Mouse (Mus musculus): ENCODE measurements around the gene Rftn1. TPM values are rescaled to one million over a fixed set of nuclear protein-coding genes. Genes with fewer than 3 reads are reported as not detected.

Gene Rftn1
- polyA plus RNA-seq, 1 experiment from 2014 or later = 15.5 TPM

DNA sequence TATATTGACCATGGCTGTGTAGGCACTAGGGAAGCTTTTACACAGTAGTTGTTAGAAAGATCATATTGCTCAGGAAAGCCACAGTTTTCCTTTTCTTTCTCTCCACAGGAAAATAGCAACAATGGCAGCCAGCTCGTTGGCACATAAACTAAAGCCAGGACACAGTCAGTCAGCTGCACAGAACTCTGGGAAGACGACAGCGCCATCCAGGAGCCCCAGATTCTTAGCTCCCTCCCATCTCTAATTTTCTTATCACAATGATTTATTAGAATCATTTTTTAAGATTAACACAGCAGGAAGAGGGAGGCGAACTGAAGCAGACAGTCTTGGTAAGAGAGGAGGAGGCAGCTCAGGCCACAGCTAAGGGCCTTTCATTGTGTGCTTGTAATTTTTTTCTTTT is 58.8 kb downstream of the Rftn1 start:
- DNase-seq (ENCODE audit: low spot score) (no peak), ATAC-seq (ENCODE audit: low read depth) (no peak)
- Histone ChIP-seq H3K36me3 (ENCODE audit: control insufficient read depth, insufficient read depth, low read length) (no peaks in the 10 kb centered on the region), H3K27ac (replicated peaks; ENCODE audit: low read depth, low read length) (no peak overlapping the region), H3K27me3 (replicated peaks; ENCODE audit: control insufficient read depth, insufficient read depth, low read length) (no peaks in the 10 kb centered on the region), H3K4me1 (ENCODE audit: control insufficient read depth, insufficient read depth, low read length) (0 out of 2 replicates have a peak, but pooled peaks cover 3% of the 10 kb centered on the region), H3K9me3 (ENCODE audit: control insufficient read depth, low read length) (no peaks in the 10 kb centered on the region), H3K4me3 (ENCODE audit: low read depth, low read length) (no peak overlapping the region), H3K4me2 (ENCODE audit: low read depth, low read length) (no peak overlapping the region), H3K9ac (ENCODE audit: low read depth, low read length) (no peak overlapping the region)
- WGBS = 79% methylated on average over 4 of the region's 4 CpGs

DNA sequence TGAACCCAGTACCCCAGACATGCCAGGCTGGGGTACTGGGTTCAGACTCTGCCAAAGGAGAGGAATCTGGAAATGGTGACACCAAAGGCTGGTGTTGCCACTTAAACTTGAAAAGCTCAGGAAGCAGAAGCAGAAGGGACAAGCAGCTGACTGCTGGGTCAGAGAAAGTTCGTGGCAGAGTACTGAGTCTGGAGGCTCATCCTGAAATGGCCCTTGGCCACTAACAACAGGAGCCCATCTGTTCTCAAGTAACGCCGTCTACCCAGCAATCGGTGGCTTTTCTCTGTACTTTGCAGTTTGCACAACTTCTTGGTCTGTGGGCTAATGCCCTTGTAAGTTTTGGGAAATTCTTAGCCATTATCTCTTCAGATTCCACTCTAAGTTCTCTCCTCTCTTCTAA is 60.1 kb downstream of the Rftn1 start:
- ATAC-seq (ENCODE audit: low read depth) = no peak
- Histone ChIP-seq H3K9ac (ENCODE audit: low read depth, low read length) (no peak overlapping the region), H3K9me3 (ENCODE audit: control insufficient read depth, low read length) (no peaks in the 10 kb centered on the region), H3K4me3 (ENCODE audit: low read depth, low read length) (no peak overlapping the region), H3K27ac (replicated peaks; ENCODE audit: low read depth, low read length) (no peak overlapping the region), H3K4me1 (ENCODE audit: control insufficient read depth, insufficient read depth, low read length) (peaks cover 5% of the 10 kb centered on the region; the same call in 1 of the 2 replicates), H3K27me3 (replicated peaks; ENCODE audit: control insufficient read depth, insufficient read depth, low read length) (no peaks in the 10 kb centered on the region), H3K4me2 (ENCODE audit: low read depth, low read length) (no peak overlapping the region), H3K36me3 (ENCODE audit: control insufficient read depth, insufficient read depth, low read length) (no peaks in the 10 kb centered on the region)
- DNase-seq (ENCODE audit: low spot score) = no peak
- 53% methylated on average over 4 of the region's 4 CpGs for WGBS

DNA sequence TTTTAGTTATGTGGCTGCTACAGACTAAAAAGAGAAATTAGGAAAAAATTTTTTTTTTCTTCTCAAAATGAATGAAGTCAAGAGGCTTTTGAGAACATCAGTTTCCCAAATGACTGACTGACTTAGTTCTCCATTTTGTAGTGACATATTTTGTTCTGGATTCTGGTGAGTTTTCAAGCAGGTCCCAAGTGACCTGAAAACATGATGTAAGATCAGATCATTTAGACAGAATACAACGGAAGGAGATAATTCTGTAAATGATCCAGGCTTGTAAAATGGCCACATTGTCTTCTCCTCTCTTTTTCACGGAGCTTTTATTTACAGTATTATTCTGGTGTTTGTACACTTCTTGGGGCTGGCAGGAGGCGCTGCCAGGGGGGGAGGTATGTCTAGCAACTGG is 62.1 kb downstream of the Rftn1 start:
- Histone ChIP-seq H3K4me2 (ENCODE audit: low read depth, low read length) (no peak overlapping the region), H3K4me3 (ENCODE audit: low read depth, low read length) (no peak overlapping the region), H3K27me3 (replicated peaks; ENCODE audit: control insufficient read depth, insufficient read depth, low read length) (no peaks in the 10 kb centered on the region), H3K4me1 (ENCODE audit: control insufficient read depth, insufficient read depth, low read length) (peaks cover 17% of the 10 kb centered on the region), H3K27ac (replicated peaks; ENCODE audit: low read depth, low read length) (no peak overlapping the region), H3K9me3 (ENCODE audit: control insufficient read depth, low read length) (no peaks in the 10 kb centered on the region), H3K36me3 (ENCODE audit: control insufficient read depth, insufficient read depth, low read length) (no peaks in the 10 kb centered on the region), H3K9ac (ENCODE audit: low read depth, low read length) (no peak overlapping the region)
- WGBS = 42% methylated on average over 3 of the region's 3 CpGs
- ATAC-seq (ENCODE audit: low read depth) = no peak
- DNase-seq (ENCODE audit: low spot score) = no peak

DNA sequence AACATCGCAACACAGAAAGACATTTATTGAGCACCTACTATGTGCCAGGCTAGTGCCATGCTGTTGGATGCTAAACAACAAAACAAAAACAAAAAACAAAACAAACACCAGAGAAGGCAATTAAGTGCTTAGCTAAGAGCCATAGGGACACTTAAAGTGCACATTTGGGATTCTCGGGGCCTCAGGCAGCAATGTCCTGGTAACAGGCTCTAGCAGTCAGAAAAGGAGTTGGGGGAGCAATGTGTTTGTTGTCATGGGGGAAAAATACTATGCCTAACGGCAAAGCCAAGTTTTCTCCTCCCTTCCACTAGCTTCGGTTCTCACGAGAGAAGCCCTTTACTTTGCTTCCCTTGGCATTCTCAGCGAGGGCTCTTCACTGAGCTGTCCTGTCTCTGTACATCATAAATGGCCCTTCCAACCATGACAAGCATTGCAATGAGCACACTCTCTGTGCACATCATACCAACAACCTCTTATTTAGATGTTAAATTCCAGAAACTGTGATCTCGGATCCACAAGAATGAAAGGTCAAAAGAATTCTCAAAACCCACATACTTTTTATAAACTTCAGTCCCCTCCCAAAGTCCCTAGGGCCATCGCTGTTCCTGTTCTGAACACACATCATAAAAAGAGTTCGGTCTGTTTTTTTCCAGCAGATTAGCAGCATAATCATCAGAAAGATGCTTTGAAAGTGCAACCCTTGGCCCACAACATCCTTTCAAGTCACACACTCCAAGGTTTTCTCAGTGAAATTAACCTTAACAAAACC is 63.2 kb downstream of the Rftn1 start:
- ATAC-seq (ENCODE audit: low read depth) = no peak
- no peak overlapping the region for H3K9ac ChIP-seq (ENCODE audit: low read depth, low read length)
- no peak overlapping the region for H3K4me2 ChIP-seq (ENCODE audit: low read depth, low read length)
- H3K4me3 ChIP-seq (ENCODE audit: low read depth, low read length) = no peak overlapping the region
- no peaks in the 10 kb centered on the region for H3K27me3 ChIP-seq (replicated peaks; ENCODE audit: control insufficient read depth, insufficient read depth, low read length)
- H3K27ac ChIP-seq (replicated peaks; ENCODE audit: low read depth, low read length) = no peak overlapping the region
- no peaks in the 10 kb centered on the region for H3K9me3 ChIP-seq (ENCODE audit: control insufficient read depth, low read length)
- peak; percentile 27 for DNase-seq (ENCODE audit: low spot score)
- H3K36me3 ChIP-seq (ENCODE audit: control insufficient read depth, insufficient read depth, low read length) = no peaks in the 10 kb centered on the region
- WGBS = 55% methylated on average over 9 of the region's 9 CpGs
- H3K4me1 ChIP-seq (ENCODE audit: control insufficient read depth, insufficient read depth, low read length) = peaks cover 17% of the 10 kb centered on the region

- DNase-seq (ENCODE audit: low spot score) (no peak), ATAC-seq (ENCODE audit: low read depth) (no peak)
- no peaks in the 10 kb centered on the region for H3K27me3 ChIP-seq (replicated peaks; ENCODE audit: control insufficient read depth, insufficient read depth, low read length)
- H3K36me3 ChIP-seq (ENCODE audit: control insufficient read depth, insufficient read depth, low read length) = no peaks in the 10 kb centered on the region
- 36% methylated on average over 2 of the region's 2 CpGs for WGBS
- no peak overlapping the region for H3K4me2 ChIP-seq (ENCODE audit: low read depth, low read length)
- no peak overlapping the region for H3K9ac ChIP-seq (ENCODE audit: low read depth, low read length)
- H3K4me1 ChIP-seq (ENCODE audit: control insufficient read depth, insufficient read depth, low read length) = peaks cover 17% of the 10 kb centered on the region
- no peak overlapping the region for H3K4me3 ChIP-seq (ENCODE audit: low read depth, low read length)
- no peak overlapping the region for H3K27ac ChIP-seq (replicated peaks; ENCODE audit: low read depth, low read length)
- H3K9me3 ChIP-seq (ENCODE audit: control insufficient read depth, low read length) = no peaks in the 10 kb centered on the region
These were observed 63.9 kb downstream of the Rftn1 start for GRCm38 (mm10) chr17:50126545-50126944.

GRCm38 (mm10) chr17:50125900-50126299 is 64.6 kb downstream of the Rftn1 start:
- Histone ChIP-seq H3K9ac (ENCODE audit: low read depth, low read length) (no peak overlapping the region), H3K36me3 (ENCODE audit: control insufficient read depth, insufficient read depth, low read length) (no peaks in the 10 kb centered on the region), H3K4me1 (ENCODE audit: control insufficient read depth, insufficient read depth, low read length) (peaks cover 17% of the 10 kb centered on the region), H3K4me3 (ENCODE audit: low read depth, low read length) (no peak overlapping the region), H3K9me3 (ENCODE audit: control insufficient read depth, low read length) (no peaks in the 10 kb centered on the region), H3K4me2 (ENCODE audit: low read depth, low read length) (no peak overlapping the region), H3K27me3 (replicated peaks; ENCODE audit: control insufficient read depth, insufficient read depth, low read length) (no peaks in the 10 kb centered on the region), H3K27ac (replicated peaks; ENCODE audit: low read depth, low read length) (no peak overlapping the region)
- DNase-seq (ENCODE audit: low spot score) (no peak), ATAC-seq (ENCODE audit: low read depth) (no peak)
- WGBS = 89% methylated on average over 5 of the region's 5 CpGs

DNA sequence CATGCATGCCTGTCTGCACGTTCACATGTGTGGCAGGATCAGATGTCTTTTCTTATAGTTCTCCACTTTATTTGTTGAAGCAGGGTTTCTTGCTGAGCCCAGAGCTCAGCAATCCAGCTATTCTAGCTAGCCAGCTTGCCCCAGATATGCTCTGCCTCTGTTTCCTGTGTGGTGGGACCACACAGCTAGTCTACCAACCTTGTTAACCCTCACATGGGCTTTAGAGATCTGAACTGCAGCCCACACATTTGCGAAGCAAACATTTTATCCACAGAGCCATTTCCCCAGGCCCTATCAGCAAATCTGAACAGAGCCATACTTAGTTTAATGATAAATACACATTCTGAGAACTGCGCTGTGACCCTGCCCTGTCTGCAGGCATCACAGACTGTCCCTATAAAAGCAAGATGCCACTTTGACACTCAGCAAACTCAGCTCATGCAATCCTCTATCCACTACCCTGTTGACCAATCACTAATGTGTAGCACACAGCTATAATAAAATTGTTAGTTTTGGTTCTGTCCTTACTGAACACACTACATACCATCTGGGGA is 65.2 kb downstream of the Rftn1 start:
- H3K4me2 ChIP-seq (ENCODE audit: low read depth, low read length) = no peak overlapping the region
- H3K9me3 ChIP-seq (ENCODE audit: control insufficient read depth, low read length) = no peaks in the 10 kb centered on the region
- no peaks in the 10 kb centered on the region for H3K36me3 ChIP-seq (ENCODE audit: control insufficient read depth, insufficient read depth, low read length)
- no peaks in the 10 kb centered on the region for H3K27me3 ChIP-seq (replicated peaks; ENCODE audit: control insufficient read depth, insufficient read depth, low read length)
- H3K4me1 ChIP-seq (ENCODE audit: control insufficient read depth, insufficient read depth, low read length) = peaks cover 17% of the 10 kb centered on the region
- ATAC-seq (ENCODE audit: low read depth) (no peak), DNase-seq (ENCODE audit: low spot score) (peak; percentile 14)
- H3K27ac ChIP-seq (replicated peaks; ENCODE audit: low read depth, low read length) = no peak overlapping the region; the same call in 1 of the 2 replicates
- 62% methylated on average over 3 of the region's 3 CpGs for WGBS
- no peak overlapping the region for H3K4me3 ChIP-seq (ENCODE audit: low read depth, low read length)
- no peak overlapping the region for H3K9ac ChIP-seq (ENCODE audit: low read depth, low read length)

- Histone ChIP-seq H3K36me3 (ENCODE audit: control insufficient read depth, insufficient read depth, low read length) (no peaks in the 10 kb centered on the region), H3K4me3 (ENCODE audit: low read depth, low read length) (no peak overlapping the region), H3K4me2 (ENCODE audit: low read depth, low read length) (no peak overlapping the region), H3K4me1 (ENCODE audit: control insufficient read depth, insufficient read depth, low read length) (peaks cover 17% of the 10 kb centered on the region), H3K9me3 (ENCODE audit: control insufficient read depth, low read length) (no peaks in the 10 kb centered on the region), H3K27me3 (replicated peaks; ENCODE audit: control insufficient read depth, insufficient read depth, low read length) (no peaks in the 10 kb centered on the region), H3K27ac (replicated peaks; ENCODE audit: low read depth, low read length) (no peak overlapping the region), H3K9ac (ENCODE audit: low read depth, low read length) (no peak overlapping the region)
- DNase-seq (ENCODE audit: low spot score) (peak; percentile 13), ATAC-seq (ENCODE audit: low read depth) (no peak)
- 59% methylated on average over 4 of the region's 4 CpGs for WGBS
These were observed 65.8 kb downstream of the Rftn1 start for GRCm38 (mm10) chr17:50124708-50125107.

DNA sequence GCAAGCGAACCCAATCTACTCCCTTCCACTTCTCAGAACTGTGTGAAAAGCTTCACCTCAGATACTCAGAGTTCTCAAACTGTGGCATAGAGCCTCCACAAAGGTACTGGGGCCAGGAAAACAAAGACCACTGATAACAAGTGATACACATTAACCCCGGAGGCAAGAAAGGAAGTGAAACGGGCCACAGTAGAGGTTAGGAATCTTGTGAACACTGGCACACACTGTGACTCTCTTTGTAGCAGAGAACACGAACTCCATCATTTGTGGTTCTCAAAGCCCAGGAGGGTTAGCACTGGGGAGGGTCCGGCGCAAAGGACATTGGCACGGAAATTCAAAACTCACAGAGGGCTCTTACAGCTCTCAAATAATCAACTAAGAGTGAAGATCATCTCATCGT is 67.9 kb downstream of the Rftn1 start:
- H3K9me3 ChIP-seq (ENCODE audit: control insufficient read depth, low read length) = no peaks in the 10 kb centered on the region
- H3K9ac ChIP-seq (ENCODE audit: low read depth, low read length) = no peak overlapping the region
- 60% methylated on average over 8 of the region's 8 CpGs for WGBS
- no peak overlapping the region for H3K4me2 ChIP-seq (ENCODE audit: low read depth, low read length)
- no peak for ATAC-seq (ENCODE audit: low read depth)
- H3K27ac ChIP-seq (replicated peaks; ENCODE audit: low read depth, low read length) = no peak overlapping the region
- peaks cover 14% of the 10 kb centered on the region for H3K4me1 ChIP-seq (ENCODE audit: control insufficient read depth, insufficient read depth, low read length)
- no peaks in the 10 kb centered on the region for H3K27me3 ChIP-seq (replicated peaks; ENCODE audit: control insufficient read depth, insufficient read depth, low read length)
- DNase-seq (ENCODE audit: low spot score) = no peak
- H3K4me3 ChIP-seq (ENCODE audit: low read depth, low read length) = no peak overlapping the region
- H3K36me3 ChIP-seq (ENCODE audit: control insufficient read depth, insufficient read depth, low read length) = no peaks in the 10 kb centered on the region

Measured in embryonic facial prominence, embryonic 14.5 days (tissue).